Mouse (Mus musculus) megakaryocyte, embryonic 14.5 days (primary cell): Measurements from ENCODE around the gene Tctex1d2. TPM values are rescaled to one million over a fixed set of nuclear protein-coding genes. Genes with fewer than 3 reads are reported as not detected.

Source experiments
- H3K27me3 ChIP-seq: replicated peaks from 2 replicates; pipeline ENCODE3; 2012; ENCODE audit warnings: inconsistent platforms
- H3K36me3 ChIP-seq: replicated peaks from 2 replicates; pipeline ENCODE3; 2012; ENCODE audit warnings: low read length, inconsistent platforms, mixed read lengths
- H3K4me1 ChIP-seq: 2 replicates; pipeline ENCODE4 v1.6.1; 2012; ENCODE audit warnings: inconsistent platforms
- H3K4me3 ChIP-seq: replicated peaks from 2 replicates; pipeline ENCODE3; 2012; ENCODE audit warnings: moderate library complexity, mild to moderate bottlenecking, inconsistent platforms
- H3K9me3 ChIP-seq: 2 replicates; pipeline ENCODE4 v1.6.1; 2012; ENCODE audit warnings: inconsistent platforms
- FLI1 ChIP-seq: IDR thresholded peaks from 2 replicates; pipeline ENCODE4 v1.6.1; 2012; ENCODE audit warnings: low read length, inconsistent platforms, mixed read lengths
- GATA1 ChIP-seq: IDR thresholded peaks from 3 replicates; pipeline ENCODE4 v1.6.1; 2012; ENCODE audit warnings: mixed read lengths, low read length, inconsistent platforms, borderline replicate concordance
- polyA plus RNA-seq: library from polyadenylated mRNA; stranded (reverse); fragments of >175 nt; gene quantifications from 2 replicates; pipeline ENCODE4 v1.2.3, GENCODE M21; 2012; ENCODE audit warnings: low replicate concordance; ENCODE audit not compliant: insufficient read depth

The Tctex1d2 gene
- polyA plus RNA-seq, 1 experiment, result not detected

- H3K4me1 ChIP-seq, result peaks cover 73% of the 10 kb centered on the region
- TF ChIP-seq FLI1, result no peak
- no peak for TF ChIP-seq GATA1
- H3K9me3 ChIP-seq, result no peaks in the 10 kb centered on the region
- no peaks in the 10 kb centered on the region for H3K27me3 ChIP-seq
- H3K4me3 ChIP-seq, result no peak overlapping the region
- H3K36me3 ChIP-seq, result peaks cover 71% of the 10 kb centered on the region
Measured at GRCm38 (mm10) chr16:32445558-32445957, 26.1 kb downstream of the Tctex1d2 start.

- Histone ChIP-seq H3K36me3 (peaks cover 71% of the 10 kb centered on the region), H3K27me3 (no peaks in the 10 kb centered on the region), H3K9me3 (no peaks in the 10 kb centered on the region), H3K4me1 (peaks cover 70% of the 10 kb centered on the region), H3K4me3 (no peak overlapping the region)
- TF ChIP-seq GATA1 (no peak), FLI1 (no peak)
Measured at GRCm38 (mm10) chr16:32446563-32447138, 27.1 kb downstream of the Tctex1d2 start.

- no peak overlapping the region for H3K4me3 ChIP-seq
- H3K4me1 ChIP-seq, result peaks cover 58% of the 10 kb centered on the region
- no peaks in the 10 kb centered on the region for H3K9me3 ChIP-seq
- peaks cover 82% of the 10 kb centered on the region for H3K36me3 ChIP-seq
- no peak for TF ChIP-seq GATA1
- no peak for TF ChIP-seq FLI1
- H3K27me3 ChIP-seq, result no peaks in the 10 kb centered on the region
Measured at GRCm38 (mm10) chr16:32449665-32450064, 30.2 kb downstream of the Tctex1d2 start.

- no peak overlapping the region for H3K4me3 ChIP-seq
- TF ChIP-seq GATA1 (no peak), FLI1 (no peak)
- peaks cover 86% of the 10 kb centered on the region for H3K36me3 ChIP-seq
- peaks cover 54% of the 10 kb centered on the region for H3K4me1 ChIP-seq
- no peaks in the 10 kb centered on the region for H3K9me3 ChIP-seq
- no peaks in the 10 kb centered on the region for H3K27me3 ChIP-seq
Measured at GRCm38 (mm10) chr16:32450133-32450532, 30.6 kb downstream of the Tctex1d2 start.

- Histone ChIP-seq H3K9me3 (no peaks in the 10 kb centered on the region), H3K27me3 (no peaks in the 10 kb centered on the region), H3K36me3 (peaks cover 87% of the 10 kb centered on the region), H3K4me3 (no peak overlapping the region), H3K4me1 (peaks cover 37% of the 10 kb centered on the region)
- TF ChIP-seq FLI1 (no peak), GATA1 (no peak)
Measured at GRCm38 (mm10) chr16:32453102-32453501, 33.6 kb downstream of the Tctex1d2 start.

- Histone ChIP-seq H3K4me3 (no peak overlapping the region), H3K36me3 (peaks cover 94% of the 10 kb centered on the region), H3K9me3 (no peaks in the 10 kb centered on the region), H3K27me3 (no peaks in the 10 kb centered on the region), H3K4me1 (peaks cover 31% of the 10 kb centered on the region)
- no peak for TF ChIP-seq GATA1
- TF ChIP-seq FLI1, result no peak
Measured at GRCm38 (mm10) chr16:32454646-32455045, 35.1 kb downstream of the Tctex1d2 start.

GRCm38 (mm10) chr16:32456086-32456485, 36.6 kb downstream of the Tctex1d2 start:
- H3K4me1 ChIP-seq, result peaks cover 23% of the 10 kb centered on the region

GRCm38 (mm10) chr16:32456761-32457160, 37.3 kb downstream of the Tctex1d2 start:
- Histone ChIP-seq H3K9me3 (no peaks in the 10 kb centered on the region), H3K4me1 (peaks cover 18% of the 10 kb centered on the region), H3K27me3 (no peaks in the 10 kb centered on the region), H3K36me3 (peaks cover 93% of the 10 kb centered on the region), H3K4me3 (no peak overlapping the region)
- TF ChIP-seq GATA1, result no peak
- TF ChIP-seq FLI1, result no peak

More at GRCm38 (mm10) chr16:32456086-32456485, 36.6 kb downstream of the Tctex1d2 start:
- no peaks in the 10 kb centered on the region for H3K27me3 ChIP-seq
- H3K4me3 ChIP-seq, result no peak overlapping the region
- no peaks in the 10 kb centered on the region for H3K9me3 ChIP-seq
- TF ChIP-seq FLI1 (no peak), GATA1 (no peak)
- H3K36me3 ChIP-seq, result peaks cover 94% of the 10 kb centered on the region

- Histone ChIP-seq H3K27me3 (no peaks in the 10 kb centered on the region), H3K4me1 (peaks cover 14% of the 10 kb centered on the region), H3K9me3 (no peaks in the 10 kb centered on the region), H3K4me3 (peak overlapping the region; percentile 64), H3K36me3 (peaks cover 93% of the 10 kb centered on the region)
- TF ChIP-seq GATA1, result no peak
Measured at GRCm38 (mm10) chr16:32457589-32458386, 38.3 kb downstream of the Tctex1d2 start.

GRCm38 (mm10) chr16:32460518-32460917, 41.0 kb downstream of the Tctex1d2 start:
- H3K27me3 ChIP-seq, result no peaks in the 10 kb centered on the region
- no peaks in the 10 kb centered on the region for H3K9me3 ChIP-seq
- H3K36me3 ChIP-seq, result peaks cover 87% of the 10 kb centered on the region
- no peak for TF ChIP-seq FLI1
- no peak for TF ChIP-seq GATA1
- peaks cover 24% of the 10 kb centered on the region for H3K4me1 ChIP-seq
- no peak overlapping the region for H3K4me3 ChIP-seq

- Histone ChIP-seq H3K9me3 (no peaks in the 10 kb centered on the region), H3K4me1 (peaks cover 27% of the 10 kb centered on the region), H3K36me3 (peaks cover 87% of the 10 kb centered on the region), H3K4me3 (no peak overlapping the region), H3K27me3 (no peaks in the 10 kb centered on the region)
- TF ChIP-seq GATA1, result no peak
- TF ChIP-seq FLI1, result no peak
Measured at GRCm38 (mm10) chr16:32461713-32462112, 42.2 kb downstream of the Tctex1d2 start.
